Mouse (Mus musculus): ENCODE results near the gene Slc46a2.

The Slc46a2 gene

GRCm38 (mm10) chr4:59914608-59915403, at the start of gene Slc46a2:
Gene Slc46a2, minus strand, starts transcription at chr4:59915056.
- no peak for DNase-seq (ENCODE audit: low spot score)

DNA sequence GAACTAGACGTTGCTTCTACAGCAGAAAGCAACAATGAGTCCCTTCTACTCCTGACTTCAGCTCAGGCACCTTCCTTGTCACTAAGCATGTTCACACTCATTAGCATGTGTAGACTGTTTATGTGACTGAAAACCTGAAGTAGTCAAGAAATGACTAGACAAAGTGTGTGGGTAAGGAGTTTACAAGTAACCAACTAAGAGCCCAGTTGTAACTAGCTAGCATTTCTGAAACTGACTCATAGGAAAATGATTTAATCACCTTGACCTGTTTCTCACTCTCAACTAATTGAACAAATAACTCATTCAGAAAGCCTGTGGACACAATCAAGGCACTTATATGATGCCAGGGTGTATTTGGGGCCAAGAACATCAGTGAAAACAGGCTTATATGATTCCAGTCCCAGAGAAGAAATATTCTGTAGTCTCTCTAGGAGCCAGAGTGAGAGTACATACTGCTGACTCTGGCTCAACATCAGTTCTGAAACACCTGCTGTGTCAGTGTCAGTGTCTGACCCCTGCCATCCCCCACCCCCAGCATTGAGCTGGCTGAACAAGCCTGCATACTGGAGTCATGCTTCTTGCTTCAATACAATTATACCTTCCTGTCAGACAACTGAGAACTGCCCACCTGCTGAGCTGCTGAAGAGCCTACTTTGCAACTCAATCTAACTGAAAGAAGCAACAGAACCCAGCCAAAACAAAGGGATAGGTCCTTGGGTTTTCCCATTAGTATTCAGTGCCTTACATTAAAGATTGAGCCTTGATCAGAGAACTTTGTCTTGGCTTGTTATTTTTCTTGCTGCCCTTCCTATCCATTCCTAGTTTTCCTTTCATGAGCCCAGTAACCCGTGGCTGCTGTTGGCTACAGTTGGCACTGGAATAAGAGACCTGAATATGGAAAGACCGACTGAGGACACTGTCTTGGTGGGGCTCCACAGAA, 48.8 kb upstream of the Slc46a2 start, which contains the start of gene Mup6:
TSS of gene Mup6 (plus strand) at position 890 of the 940 bp plus-strand sequence.
- DNase-seq (ENCODE audit: low spot score) = no peak

- DNase-seq (ENCODE audit: low spot score) = no peak
Measured at GRCm38 (mm10) chr4:59960610-59961009, 45.8 kb upstream of the Slc46a2 start, which contains the start of gene Mup4. Gene Mup4, minus strand, starts transcription at chr4:59960710.

GRCm38 (mm10) chr4:59937543-59937942, 22.7 kb upstream of the Slc46a2 start:
- no peak for DNase-seq (ENCODE audit: low spot score)

DNA sequence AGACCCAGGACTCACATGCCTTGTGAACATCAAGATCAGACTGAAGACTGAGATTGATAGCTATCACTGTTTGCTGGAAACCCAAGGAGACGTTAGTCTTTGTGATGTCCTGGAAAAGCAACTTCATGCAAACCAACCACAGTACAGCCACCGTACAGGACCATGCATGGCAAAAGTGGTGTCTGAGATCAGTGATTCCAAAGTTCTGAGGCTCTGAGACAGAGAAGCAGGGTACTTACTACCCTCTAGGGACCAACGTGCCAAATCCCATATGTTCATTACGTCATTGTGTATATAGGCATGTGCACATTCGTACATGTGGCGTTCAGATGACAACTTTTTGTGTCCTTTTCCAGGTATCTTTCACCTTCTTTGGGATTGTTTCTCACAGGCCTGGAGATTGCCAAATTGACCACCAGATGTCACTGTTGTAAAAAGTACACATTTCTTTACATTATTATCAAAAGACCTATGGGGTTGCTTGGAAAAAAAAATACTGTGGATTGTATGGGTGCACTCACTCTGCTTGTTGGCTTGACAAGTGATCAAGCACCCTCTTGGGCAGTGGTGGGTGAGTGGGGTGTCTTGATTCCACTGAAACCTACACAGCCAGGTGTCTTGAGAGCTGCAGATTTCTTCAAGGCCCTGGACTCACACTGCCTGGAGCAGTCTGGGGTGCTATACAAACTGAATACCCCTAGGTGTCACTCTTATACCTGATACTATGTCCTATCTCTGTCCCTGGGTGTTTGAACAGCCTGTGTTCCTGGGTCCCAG, 17.8 kb upstream of the Slc46a2 start:
- peak; percentile 56 for DNase-seq (ENCODE audit: low spot score)

- DNase-seq (ENCODE audit: low spot score) = peak; percentile 77
Measured at GRCm38 (mm10) chr4:59928347-59928746, 13.5 kb upstream of the Slc46a2 start.

GRCm38 (mm10) chr4:59927666-59928065, 12.8 kb upstream of the Slc46a2 start:
- no peak for DNase-seq (ENCODE audit: low spot score)

DNA sequence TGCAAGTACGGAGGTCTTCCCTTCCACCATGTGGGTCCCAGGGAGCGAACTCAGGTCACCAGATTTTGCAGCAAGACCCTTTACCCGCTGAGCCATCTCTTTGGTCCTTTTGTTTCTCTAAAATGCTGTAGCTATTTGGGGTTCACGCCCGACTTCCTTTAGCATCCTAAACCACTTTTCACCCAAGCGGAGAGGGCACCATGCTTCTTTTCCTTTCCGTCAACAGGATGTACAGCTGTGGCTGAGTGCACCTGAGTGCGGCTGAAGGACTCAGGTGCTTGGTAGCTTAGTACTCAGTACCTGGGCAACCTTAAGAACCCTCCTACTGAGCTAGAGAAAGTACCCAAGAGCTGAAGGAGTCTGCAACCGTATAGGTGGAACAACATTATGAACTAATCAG, 10.2 kb upstream of the Slc46a2 start:
- no peak for DNase-seq (ENCODE audit: low spot score)

DNA sequence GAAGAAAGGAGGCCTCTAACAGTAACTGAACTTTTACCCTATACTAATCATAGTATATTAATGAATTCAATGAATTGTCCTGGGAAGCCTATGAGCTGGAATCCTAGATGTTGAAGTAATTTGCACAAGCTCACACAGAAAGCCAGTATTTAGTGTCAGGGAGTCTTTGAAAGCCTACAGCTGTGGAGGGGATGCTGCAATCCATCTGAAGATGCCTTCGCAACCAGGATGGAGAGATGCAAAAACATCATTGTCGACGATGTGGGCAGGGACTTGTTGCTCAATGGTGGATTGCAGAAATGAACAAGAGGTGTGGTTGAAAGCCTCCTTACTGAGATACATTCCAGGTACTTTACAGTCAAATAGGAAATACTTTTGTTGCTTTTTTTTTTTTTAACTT, 3.1 kb upstream of the Slc46a2 start:
- no peak for DNase-seq (ENCODE audit: low spot score)

GRCm38 (mm10) chr4:59908785-59909184, 6.1 kb downstream of the Slc46a2 start:
- DNase-seq (ENCODE audit: low spot score) = no peak

- no peak for DNase-seq (ENCODE audit: low spot score)
Measured at GRCm38 (mm10) chr4:59907657-59908230, 7.1 kb downstream of the Slc46a2 start.

- no peak for DNase-seq (ENCODE audit: low spot score)
Measured at GRCm38 (mm10) chr4:59907092-59907491, 7.8 kb downstream of the Slc46a2 start.

GRCm38 (mm10) chr4:59902547-59902946, 12.3 kb downstream of the Slc46a2 start:
- DNase-seq (ENCODE audit: low spot score) = no peak

- DNase-seq (ENCODE audit: low spot score) = no peak
Measured at GRCm38 (mm10) chr4:59901810-59902209, 13.0 kb downstream of the Slc46a2 start.

DNA sequence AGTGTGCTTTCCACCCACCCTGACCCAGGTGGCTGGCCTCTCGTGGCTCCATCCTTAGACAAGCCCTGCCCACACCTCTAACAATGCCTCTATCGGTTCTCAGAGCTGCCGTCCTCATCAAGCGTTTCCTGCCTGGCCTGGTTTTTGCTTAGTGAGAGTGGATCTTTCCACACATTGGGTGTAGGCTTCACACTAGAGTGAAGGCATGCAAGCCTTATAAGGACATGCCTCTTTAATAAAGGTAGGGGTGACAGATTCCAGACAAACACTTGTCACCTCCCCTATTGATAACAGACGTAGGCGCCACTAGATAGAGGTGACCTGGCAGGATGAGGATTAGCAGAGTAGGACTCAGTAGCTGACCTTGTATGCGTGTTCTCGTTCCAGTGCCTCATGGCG, 16.3 kb downstream of the Slc46a2 start:
- DNase-seq (ENCODE audit: low spot score) = no peak

DNA sequence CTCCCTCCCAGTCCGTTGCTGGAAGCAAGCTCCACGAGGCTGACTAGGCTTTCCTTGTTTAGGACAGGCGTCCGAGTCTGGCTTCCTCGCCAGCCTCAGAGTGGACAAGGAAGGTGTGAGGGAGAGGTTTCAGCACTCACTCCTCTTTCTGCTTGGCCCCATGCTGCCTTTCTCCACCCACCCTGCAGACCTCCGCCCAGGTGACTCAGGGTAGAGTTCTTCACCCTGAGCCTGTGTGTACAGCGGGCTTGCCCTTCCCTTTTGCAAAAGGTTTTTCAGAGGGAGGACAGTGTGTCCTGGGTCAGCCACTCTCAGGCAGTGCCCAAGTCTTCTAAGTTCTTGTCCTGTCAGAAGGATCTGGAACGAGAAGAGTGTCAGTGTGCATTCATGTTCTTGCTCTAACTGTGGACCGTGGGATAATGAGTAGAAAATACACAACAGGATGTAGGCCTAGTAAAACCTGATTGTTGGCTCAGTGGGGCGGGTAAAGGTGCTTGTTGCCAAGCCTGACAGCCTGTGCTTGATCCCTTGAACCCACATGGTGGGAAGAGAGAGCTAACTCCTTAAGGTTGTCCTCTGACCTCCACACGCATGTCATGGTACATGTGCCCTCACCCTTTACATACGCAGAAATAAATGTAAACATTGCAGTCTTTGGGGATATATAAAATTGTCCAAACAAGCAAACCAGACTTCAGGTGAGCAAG, 16.9 kb downstream of the Slc46a2 start:
- DNase-seq (ENCODE audit: low spot score) = no peak

DNA sequence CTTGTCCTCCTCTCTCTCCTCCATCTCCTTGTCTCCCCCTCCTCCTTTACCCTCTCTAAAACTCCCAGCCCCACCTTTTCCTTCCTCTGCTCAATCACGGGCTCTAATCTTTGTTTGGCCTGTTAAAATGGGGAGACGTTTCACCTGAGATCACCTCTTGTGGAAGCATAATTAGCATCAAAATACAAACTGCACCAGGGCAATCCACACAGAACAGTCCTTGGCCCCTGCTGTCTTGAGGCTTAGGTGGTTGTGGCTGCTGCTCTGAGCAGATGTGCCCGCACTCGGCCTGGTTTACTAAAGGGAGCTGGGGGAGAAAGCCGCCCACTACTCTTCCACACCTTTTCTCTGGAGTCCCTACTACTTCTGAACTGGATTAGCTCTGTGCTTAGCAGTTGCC, 18.9 kb downstream of the Slc46a2 start:
- no peak for DNase-seq (ENCODE audit: low spot score)

DNA sequence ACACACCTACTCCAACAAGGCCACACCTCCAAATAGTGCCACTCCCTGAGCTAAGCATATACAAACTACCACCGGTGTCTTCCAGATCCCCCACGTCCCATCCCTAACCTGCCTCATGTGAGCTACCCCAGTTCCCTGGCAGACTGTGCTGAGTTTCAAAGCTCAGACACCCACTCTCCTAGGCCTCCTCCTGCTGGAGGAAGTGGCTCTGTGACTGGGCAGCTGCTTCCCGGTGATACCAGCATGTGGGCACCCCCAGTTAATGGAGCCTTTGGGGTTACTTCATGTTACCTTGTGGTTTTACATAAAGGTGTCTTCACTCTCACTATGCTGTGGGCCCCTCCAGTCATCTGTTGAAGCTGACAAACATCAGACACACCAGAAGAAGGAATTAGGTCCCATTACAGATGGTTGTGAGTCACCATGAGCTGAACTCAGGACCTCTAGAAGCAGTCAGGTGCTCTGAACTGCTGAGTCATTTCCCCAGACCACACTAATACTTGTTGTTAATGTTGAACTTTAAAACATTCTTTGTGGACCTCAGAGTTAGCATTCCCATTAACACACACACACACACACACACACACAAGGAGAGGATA, 19.8 kb downstream of the Slc46a2 start:
- DNase-seq (ENCODE audit: low spot score) = no peak

GRCm38 (mm10) chr4:59894415-59894814, 20.4 kb downstream of the Slc46a2 start:
- no peak for DNase-seq (ENCODE audit: low spot score)

DNA sequence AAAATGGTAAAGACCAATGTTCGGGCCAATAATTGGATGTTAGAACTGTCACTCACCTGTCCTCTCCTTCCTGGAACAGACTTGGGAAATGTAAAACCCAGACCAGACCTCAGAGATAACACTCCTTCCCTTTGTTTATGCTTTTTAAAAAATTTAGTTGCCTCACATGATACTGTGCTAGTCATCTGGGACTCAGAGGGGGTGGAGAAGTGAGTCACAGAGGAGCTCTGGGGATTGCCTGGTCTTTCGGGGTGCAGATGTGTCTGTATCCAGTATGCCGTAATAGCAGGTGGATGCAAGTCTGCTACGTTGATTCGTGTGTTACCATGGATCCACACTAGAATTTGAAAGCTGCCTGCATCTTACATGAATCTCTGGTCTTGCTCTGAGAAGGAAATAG, 22.1 kb downstream of the Slc46a2 start:
- no peak for DNase-seq (ENCODE audit: low spot score)
